Mouse (Mus musculus): ENCODE data around the gene Ak7. TPM values are rescaled to one million over a fixed set of nuclear protein-coding genes. Genes with fewer than 3 reads are reported as not detected.
A peak's percentile ranks its signal among the peaks of the same experiment; 100 is the strongest.

Gene Ak7
- polyA plus RNA-seq, 1 experiment from 2014 or later, result 0.21 TPM

- Histone ChIP-seq H3K4me1 (ENCODE audit: insufficient read depth) (peaks cover 3% of the 10 kb centered on the region), H3K9me3 (ENCODE audit: low read length) (no peaks in the 10 kb centered on the region), H3K27me3 (ENCODE audit: insufficient read depth, low read length) (no peaks in the 10 kb centered on the region), H3K4me2 (ENCODE audit: low read depth, low read length) (no peak overlapping the region), H3K27ac (ENCODE audit: low read depth) (no peak overlapping the region), H3K9ac (replicated peaks) (no peak overlapping the region), H3K4me3 (ENCODE audit: low read depth, low read length) (no peak overlapping the region), H3K36me3 (replicated peaks; ENCODE audit: insufficient read depth, low read length) (no peaks in the 10 kb centered on the region)
- ATAC-seq, result no peak
- no peak for TF ChIP-seq CTCF (IDR thresholded peaks at IDR 0.05; ENCODE audit: low read depth)
- TF ChIP-seq EP300 (IDR thresholded peaks at IDR 0.05; ENCODE audit: low read depth), result no peak
- DNase-seq, result no peak
- WGBS (ENCODE audit: insufficient replicate concordance), result 68% methylated on average over 9 of the region's 9 CpGs
Observed at GRCm38 (mm10) chr12:105733370-105734159, 27.8 kb downstream of the Ak7 start.

- no peak overlapping the region for H3K4me3 ChIP-seq (ENCODE audit: low read depth, low read length)
- peaks cover 3% of the 10 kb centered on the region for H3K4me1 ChIP-seq (ENCODE audit: insufficient read depth)
- WGBS (ENCODE audit: insufficient replicate concordance), result 68% methylated on average over 7 of the region's 7 CpGs
- no peak overlapping the region for H3K27ac ChIP-seq (ENCODE audit: low read depth)
- no peak overlapping the region for H3K4me2 ChIP-seq (ENCODE audit: low read depth, low read length)
- TF ChIP-seq EP300 (IDR thresholded peaks at IDR 0.05; ENCODE audit: low read depth) (no peak), CTCF (IDR thresholded peaks at IDR 0.05; ENCODE audit: low read depth) (no peak)
- H3K36me3 ChIP-seq (replicated peaks; ENCODE audit: insufficient read depth, low read length), result no peaks in the 10 kb centered on the region
- H3K9me3 ChIP-seq (ENCODE audit: low read length), result peaks cover 2% of the 10 kb centered on the region; the same call in 1 of the 2 replicates
- no peak for DNase-seq
- ATAC-seq, result no peak
- no peak overlapping the region for H3K9ac ChIP-seq (replicated peaks)
- no peaks in the 10 kb centered on the region for H3K27me3 ChIP-seq (ENCODE audit: insufficient read depth, low read length)
Observed at GRCm38 (mm10) chr12:105735226-105735888, 29.6 kb downstream of the Ak7 start.

- peaks cover 2% of the 10 kb centered on the region; the same call in 1 of the 2 replicates for H3K9me3 ChIP-seq (ENCODE audit: low read length)
- H3K4me1 ChIP-seq (ENCODE audit: insufficient read depth), result peaks cover under 1% of the 10 kb centered on the region; the same call in 1 of the 2 replicates
- no peak overlapping the region for H3K4me3 ChIP-seq (ENCODE audit: low read depth, low read length)
- no peaks in the 10 kb centered on the region for H3K36me3 ChIP-seq (replicated peaks; ENCODE audit: insufficient read depth, low read length)
- WGBS (ENCODE audit: insufficient replicate concordance), result 88% methylated on average over 6 of the region's 6 CpGs
- TF ChIP-seq EP300 (IDR thresholded peaks at IDR 0.05; ENCODE audit: low read depth) (no peak), CTCF (IDR thresholded peaks at IDR 0.05; ENCODE audit: low read depth) (no peak)
- H3K27ac ChIP-seq (ENCODE audit: low read depth), result no peak overlapping the region
- no peak for ATAC-seq
- no peak overlapping the region for H3K4me2 ChIP-seq (ENCODE audit: low read depth, low read length)
- DNase-seq, result no peak
- H3K9ac ChIP-seq (replicated peaks), result no peak overlapping the region
- H3K27me3 ChIP-seq (ENCODE audit: insufficient read depth, low read length), result no peaks in the 10 kb centered on the region
Observed at GRCm38 (mm10) chr12:105735889-105736251, 30.1 kb downstream of the Ak7 start.

- peak; percentile 43; the same call in 1 of the 2 replicates for TF ChIP-seq EP300 (IDR thresholded peaks at IDR 0.05; ENCODE audit: low read depth)
- no peak for TF ChIP-seq CTCF (IDR thresholded peaks at IDR 0.05; ENCODE audit: low read depth)
- peaks cover 2% of the 10 kb centered on the region; the same call in 1 of the 2 replicates for H3K9me3 ChIP-seq (ENCODE audit: low read length)
- no peak for DNase-seq
- no peak overlapping the region for H3K4me3 ChIP-seq (ENCODE audit: low read depth, low read length)
- no peak overlapping the region for H3K9ac ChIP-seq (replicated peaks)
- no peak for ATAC-seq
- no peaks in the 10 kb centered on the region for H3K36me3 ChIP-seq (replicated peaks; ENCODE audit: insufficient read depth, low read length)
- no peaks in the 10 kb centered on the region for H3K27me3 ChIP-seq (ENCODE audit: insufficient read depth, low read length)
- H3K4me1 ChIP-seq (ENCODE audit: insufficient read depth), result no peaks in the 10 kb centered on the region
- H3K27ac ChIP-seq (ENCODE audit: low read depth), result no peak overlapping the region
- 73% methylated on average over 15 of the region's 15 CpGs for WGBS (ENCODE audit: insufficient replicate concordance)
- no peak overlapping the region for H3K4me2 ChIP-seq (ENCODE audit: low read depth, low read length)
Observed at GRCm38 (mm10) chr12:105738316-105739096, 32.7 kb downstream of the Ak7 start.

GRCm38 (mm10) chr12:105739656-105740055 lies 33.9 kb downstream of the Ak7 start:
- 92% methylated on average over 8 of the region's 8 CpGs for WGBS (ENCODE audit: insufficient replicate concordance)

GRCm38 (mm10) chr12:105748114-105748513 lies 42.3 kb downstream of the Ak7 start:
- Histone ChIP-seq H3K4me1 (ENCODE audit: insufficient read depth) (no peaks in the 10 kb centered on the region), H3K9ac (replicated peaks) (no peak overlapping the region), H3K9me3 (ENCODE audit: low read length) (peaks cover 11% of the 10 kb centered on the region), H3K4me3 (ENCODE audit: low read depth, low read length) (no peak overlapping the region), H3K27ac (ENCODE audit: low read depth) (no peak overlapping the region), H3K27me3 (ENCODE audit: insufficient read depth, low read length) (no peaks in the 10 kb centered on the region), H3K4me2 (ENCODE audit: low read depth, low read length) (no peak overlapping the region), H3K36me3 (replicated peaks; ENCODE audit: insufficient read depth, low read length) (no peaks in the 10 kb centered on the region)
- ATAC-seq (no peak), DNase-seq (no peak)
- TF ChIP-seq CTCF (IDR thresholded peaks at IDR 0.05; ENCODE audit: low read depth), result no peak
- TF ChIP-seq EP300 (IDR thresholded peaks at IDR 0.05; ENCODE audit: low read depth), result no peak
- WGBS (ENCODE audit: insufficient replicate concordance), result 78% methylated on average over 5 of the region's 5 CpGs

More at GRCm38 (mm10) chr12:105739656-105740055, 33.9 kb downstream of the Ak7 start:
- TF ChIP-seq EP300 (IDR thresholded peaks at IDR 0.05; ENCODE audit: low read depth) (no peak), CTCF (IDR thresholded peaks at IDR 0.05; ENCODE audit: low read depth) (no peak)
- no peaks in the 10 kb centered on the region for H3K4me1 ChIP-seq (ENCODE audit: insufficient read depth)
- no peaks in the 10 kb centered on the region for H3K36me3 ChIP-seq (replicated peaks; ENCODE audit: insufficient read depth, low read length)
- no peak overlapping the region for H3K27ac ChIP-seq (ENCODE audit: low read depth)
- no peak overlapping the region for H3K9ac ChIP-seq (replicated peaks)
- H3K9me3 ChIP-seq (ENCODE audit: low read length), result peaks cover 10% of the 10 kb centered on the region
- no peak overlapping the region for H3K4me2 ChIP-seq (ENCODE audit: low read depth, low read length)
- H3K4me3 ChIP-seq (ENCODE audit: low read depth, low read length), result no peak overlapping the region
- H3K27me3 ChIP-seq (ENCODE audit: insufficient read depth, low read length), result no peaks in the 10 kb centered on the region
- ATAC-seq, result no peak
- no peak for DNase-seq

Data from liver, postnatal 0 days (tissue).